Mouse (Mus musculus) C2C12 (cell line): ENCODE results near the gene March2. TPM values are rescaled to one million over a fixed set of nuclear protein-coding genes. Genes with fewer than 3 reads are reported as not detected.

Experiments
- H3K27me3 ChIP-seq: one replicate; pipeline ENCODE4 v1.6.1; 2011; ENCODE audit not compliant: control insufficient read depth, insufficient read depth, insufficient read length
- H3K36me3 ChIP-seq: one replicate; pipeline ENCODE4 v1.6.1; 2011; ENCODE audit not compliant: control insufficient read depth, insufficient read depth
- H3K4me3 ChIP-seq: one replicate; pipeline ENCODE4 v1.5.1; 2011; ENCODE audit warnings: mild to moderate bottlenecking, control low read depth; ENCODE audit not compliant: poor library complexity, insufficient read depth, severe bottlenecking
- H3K79me2 ChIP-seq: one replicate; pipeline ENCODE4 v1.6.1; 2011; ENCODE audit not compliant: control insufficient read depth, insufficient read depth
- H3K79me3 ChIP-seq: one replicate; pipeline ENCODE4 v1.6.1; 2011; ENCODE audit warnings: low read depth, control low read depth
- H3ac ChIP-seq: one replicate; pipeline ENCODE3; 2011; ENCODE audit warnings: low read depth; ENCODE audit not compliant: control insufficient read depth, insufficient read length
- CEBPB ChIP-seq: IDR thresholded peaks from one replicate; pipeline ENCODE4 v1.6.1; 2011; ENCODE audit warnings: low read depth, mild to moderate bottlenecking, control low read depth, moderate library complexity
- CTCF ChIP-seq: IDR thresholded peaks from one replicate; pipeline ENCODE4 v1.5.1; 2011; ENCODE audit not compliant: control insufficient read depth, insufficient read depth, insufficient read length
- FOSL1 ChIP-seq: IDR thresholded peaks from one replicate; pipeline ENCODE4 v1.8.0; 2011; ENCODE audit warnings: mild to moderate bottlenecking, low read length; ENCODE audit not compliant: poor library complexity, insufficient read depth, severe bottlenecking
- MAX ChIP-seq: IDR thresholded peaks from one replicate; pipeline ENCODE4 v1.6.1; 2011; ENCODE audit warnings: mild to moderate bottlenecking, control low read depth
- MYOD1 ChIP-seq: IDR thresholded peaks from one replicate; pipeline ENCODE4 v1.6.1; 2011; ENCODE audit warnings: low read depth; ENCODE audit not compliant: control insufficient read depth, insufficient read length
- MYOG ChIP-seq: IDR thresholded peaks from one replicate; pipeline ENCODE4 v1.6.1; 2011; ENCODE audit not compliant: control insufficient read depth, insufficient read length; ENCODE audit errors: extremely low read depth
- USF1 ChIP-seq: IDR thresholded peaks from one replicate; pipeline ENCODE4 v1.6.1; 2011; ENCODE audit warnings: low read depth, mild to moderate bottlenecking, control low read depth, moderate library complexity
- polyA plus RNA-seq: library from polyadenylated mRNA; unstranded; fragments of >200 nt; fragmentation: generic; extraction: Trizol; gene quantifications from one replicate; pipeline ENCODE4 v1.2.1, GENCODE M21; 2012; ENCODE audit warnings: missing spikeins

The March2 gene
- polyA plus RNA-seq, 1 experiment, result 30.9 TPM

DNA sequence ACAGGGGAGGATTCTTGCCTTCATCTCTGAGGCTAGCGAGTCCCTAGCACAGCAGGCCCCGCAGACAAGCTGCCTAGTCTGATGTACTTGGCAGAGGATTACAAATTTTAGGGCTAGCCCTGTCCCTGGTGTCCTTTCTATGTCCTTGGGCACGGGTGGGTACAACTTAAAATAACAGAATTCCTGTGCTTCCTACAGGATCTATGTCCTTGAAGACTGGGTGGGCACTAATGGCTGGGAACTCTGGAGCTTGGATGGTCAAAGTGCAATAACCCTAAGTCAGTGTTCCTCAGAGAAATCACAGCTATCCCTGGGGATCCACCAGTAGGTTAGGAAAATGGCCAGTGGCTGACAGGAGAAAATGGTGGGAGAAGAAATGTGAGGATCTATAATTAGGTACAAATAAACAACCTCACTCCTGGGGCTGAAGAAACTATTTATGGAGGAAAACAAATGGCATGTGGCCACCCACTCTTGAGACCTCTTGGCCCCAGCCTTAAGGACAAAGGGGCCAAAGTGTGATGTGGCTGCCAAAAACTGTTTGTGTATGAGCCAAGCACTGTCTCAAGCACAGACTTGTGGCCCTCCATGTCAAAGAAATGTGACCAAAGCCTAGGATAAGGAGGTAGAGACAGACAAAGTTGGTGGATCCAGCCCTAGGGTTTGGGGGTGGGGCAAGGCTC lies 37.8 kb upstream of the March2 start:
- Histone ChIP-seq H3K79me2 (peaks cover 84% of the 10 kb centered on the region), H3ac (no peak overlapping the region), H3K79me3 (peaks cover 71% of the 10 kb centered on the region), H3K4me3 (no peak overlapping the region), H3K36me3 (peaks cover 5% of the 10 kb centered on the region), H3K27me3 (no peaks in the 10 kb centered on the region)
- no peak for TF ChIP-seq FOSL1
- no peak for TF ChIP-seq CTCF
- TF ChIP-seq CEBPB, result no peak
- TF ChIP-seq MYOD1, result no peak
- no peak for TF ChIP-seq MAX
- TF ChIP-seq MYOG, result no peak

DNA sequence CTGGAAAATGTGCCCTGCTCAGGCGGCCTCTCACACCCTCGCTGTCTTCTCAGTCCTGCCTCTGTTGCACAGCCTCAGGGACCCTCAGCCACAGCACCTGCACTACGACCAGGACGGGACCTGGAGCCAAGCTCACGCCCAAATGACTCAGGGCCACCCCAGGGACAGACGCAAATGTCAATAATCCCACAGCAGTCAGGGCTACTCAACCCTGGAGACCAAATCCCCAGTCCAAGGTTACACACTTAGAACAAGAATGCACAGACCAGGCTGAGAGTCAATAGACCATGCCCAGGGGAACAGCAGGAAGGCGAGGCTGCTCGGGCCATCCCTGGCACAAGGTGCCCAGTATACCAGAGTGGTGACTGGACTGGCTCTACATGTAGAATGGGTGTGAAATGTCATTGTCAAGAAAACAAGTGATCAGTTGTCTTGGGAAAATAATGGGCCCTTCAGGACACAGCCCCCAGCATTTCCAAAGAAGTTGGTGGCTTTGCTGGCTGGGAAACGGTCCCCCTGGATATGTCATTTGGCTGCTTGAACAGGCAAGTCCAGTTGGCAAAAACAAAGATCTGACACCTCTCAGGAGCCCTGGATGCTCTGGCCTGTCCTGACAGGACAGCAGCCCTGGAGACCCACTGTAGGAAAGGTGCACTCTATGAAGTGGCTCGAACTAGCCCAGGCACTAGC lies 37.1 kb upstream of the March2 start:
- Histone ChIP-seq H3ac (no peak overlapping the region), H3K27me3 (no peaks in the 10 kb centered on the region), H3K79me2 (peaks cover 91% of the 10 kb centered on the region), H3K4me3 (no peak overlapping the region), H3K36me3 (peaks cover 5% of the 10 kb centered on the region), H3K79me3 (peaks cover 73% of the 10 kb centered on the region)
- TF ChIP-seq CTCF (no peak), MYOG (no peak), MAX (no peak), FOSL1 (no peak), CEBPB (no peak), USF1 (no peak), MYOD1 (no peak)

DNA sequence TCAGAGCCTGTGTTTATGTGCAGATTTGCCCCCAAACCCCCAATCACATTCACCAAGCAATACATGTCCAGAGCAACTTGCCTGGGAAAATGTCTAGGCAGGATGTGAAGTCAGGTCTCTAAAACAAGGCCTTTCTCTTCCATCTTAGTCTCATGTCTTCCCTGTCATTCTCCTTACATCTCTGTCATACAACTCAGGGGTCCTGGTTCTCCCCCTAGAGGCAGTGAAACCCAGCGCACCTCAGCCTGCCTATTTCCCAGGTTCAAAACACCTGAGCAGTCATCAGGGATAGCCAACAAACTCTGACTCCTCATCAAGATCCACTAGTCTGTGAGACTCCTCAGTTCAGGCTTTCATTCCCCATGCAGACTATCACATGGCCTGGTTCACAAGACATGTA lies 36.2 kb upstream of the March2 start:
- Histone ChIP-seq H3ac (no peak overlapping the region), H3K4me3 (no peak overlapping the region), H3K36me3 (peaks cover 5% of the 10 kb centered on the region), H3K79me3 (peaks cover 79% of the 10 kb centered on the region), H3K27me3 (no peaks in the 10 kb centered on the region), H3K79me2 (peaks cover 100% of the 10 kb centered on the region)
- no peak for TF ChIP-seq CEBPB
- TF ChIP-seq FOSL1, result no peak
- TF ChIP-seq MYOG, result no peak
- TF ChIP-seq CTCF, result no peak

DNA sequence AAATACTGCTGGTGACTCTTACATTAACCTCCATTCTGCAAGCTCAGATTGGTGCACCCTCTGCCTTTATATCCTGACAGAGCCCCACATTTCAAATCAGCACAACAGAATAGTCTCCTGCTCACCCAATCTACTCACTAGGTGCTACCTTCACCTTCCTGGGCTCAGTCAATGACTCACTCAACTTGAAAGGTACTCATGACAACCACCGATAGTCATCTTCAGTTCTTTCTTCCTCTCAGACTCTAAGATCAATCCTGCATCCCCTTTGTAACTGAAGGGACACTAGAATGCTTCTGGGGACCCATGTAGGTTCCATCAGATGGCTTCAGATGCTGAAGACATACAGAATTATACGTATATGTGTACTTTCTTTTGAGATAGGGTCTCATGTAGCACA lies 33.8 kb upstream of the March2 start:
- no peaks in the 10 kb centered on the region for H3K27me3 ChIP-seq
- no peak for TF ChIP-seq MAX
- no peak for TF ChIP-seq FOSL1
- no peak for TF ChIP-seq CEBPB
- TF ChIP-seq USF1, result no peak
- H3K4me3 ChIP-seq, result no peak overlapping the region
- H3K36me3 ChIP-seq, result peaks cover 15% of the 10 kb centered on the region
- H3ac ChIP-seq, result no peak overlapping the region
- H3K79me3 ChIP-seq, result peaks cover 61% of the 10 kb centered on the region
- peaks cover 78% of the 10 kb centered on the region for H3K79me2 ChIP-seq

DNA sequence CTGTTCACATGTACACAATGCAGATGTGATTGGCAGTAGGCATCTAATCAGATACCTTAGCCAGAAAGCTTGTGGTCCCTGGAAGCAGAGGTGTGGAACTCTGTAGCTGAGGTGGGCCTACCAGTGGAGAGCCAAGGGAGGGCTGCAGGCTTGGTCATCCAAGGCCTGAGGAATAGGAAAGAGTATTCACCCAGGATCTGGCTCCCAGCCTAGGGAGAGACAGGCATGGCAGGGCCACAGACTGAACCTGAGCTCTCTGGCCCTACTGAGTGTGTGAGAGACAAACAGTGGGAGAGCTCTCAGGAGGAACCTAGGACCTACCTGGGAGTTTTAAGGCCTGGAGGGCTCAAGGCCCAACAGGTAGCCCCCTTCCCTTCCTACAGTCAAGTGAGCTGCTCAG lies 32.7 kb upstream of the March2 start:
- Histone ChIP-seq H3K27me3 (no peaks in the 10 kb centered on the region), H3ac (no peak overlapping the region), H3K79me2 (peaks cover 67% of the 10 kb centered on the region), H3K4me3 (no peak overlapping the region), H3K36me3 (peaks cover 14% of the 10 kb centered on the region), H3K79me3 (peaks cover 51% of the 10 kb centered on the region)
- no peak for TF ChIP-seq USF1
- no peak for TF ChIP-seq MYOG
- no peak for TF ChIP-seq MYOD1
- no peak for TF ChIP-seq MAX
- TF ChIP-seq CTCF, result no peak
- no peak for TF ChIP-seq CEBPB
- no peak for TF ChIP-seq FOSL1

DNA sequence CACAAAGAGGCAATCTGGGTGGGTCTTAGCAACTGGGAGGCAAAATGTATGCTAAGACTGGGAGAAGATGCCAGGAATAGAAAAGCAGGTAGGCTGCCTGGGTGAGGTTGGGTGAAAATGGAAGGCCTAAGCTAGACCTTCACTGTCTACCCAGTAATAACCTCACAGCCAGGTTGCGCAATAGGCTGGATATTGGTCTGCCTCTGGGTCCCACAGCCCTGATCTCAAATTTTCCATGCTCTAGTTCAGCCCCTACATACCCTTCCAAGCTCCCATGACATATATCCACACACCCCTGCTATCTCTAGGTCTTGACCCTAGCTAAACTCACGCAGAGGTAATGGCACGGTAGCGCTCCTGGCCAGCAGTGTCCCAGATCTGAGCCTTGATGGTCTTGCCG lies 31.0 kb upstream of the March2 start:
- Histone ChIP-seq H3K79me2 (peaks cover 50% of the 10 kb centered on the region), H3K4me3 (no peak overlapping the region), H3ac (no peak overlapping the region), H3K36me3 (peaks cover 27% of the 10 kb centered on the region), H3K27me3 (no peaks in the 10 kb centered on the region), H3K79me3 (peaks cover 33% of the 10 kb centered on the region)
- TF ChIP-seq MAX, result no peak
- TF ChIP-seq USF1, result no peak
- peak; percentile 92 for TF ChIP-seq CEBPB
